Mouse (Mus musculus): Measurements from ENCODE around the gene Arl8a. TPM values are rescaled to one million over a fixed set of nuclear protein-coding genes. Genes with fewer than 3 reads are reported as not detected.

Gene Arl8a
- 42.2 and 63.1 TPM in 2 replicates for polyA plus RNA-seq (2012; rRNA removed)

GRCm38 (mm10) chr1:135146077-135146945 lies at the start of gene Arl8a:
Arl8a (plus strand) TSS chr1:135146824.

GRCm38 (mm10) chr1:135105124-135105523 lies 41.5 kb upstream of the Arl8a start, which contains the start of gene Lgr6:
Lgr6 (minus strand) TSS chr1:135105276.

GRCm38 (mm10) chr1:135132473-135132872 lies 14.2 kb upstream of the Arl8a start, which contains the start of gene Ptpn7:
Ptpn7 (plus strand) TSS chr1:135132700.

GRCm38 (mm10) chr1:135167435-135167834 lies 20.8 kb downstream of the Arl8a start, which contains the start of gene Gpr37l1:
Gpr37l1 (minus strand) TSS chr1:135167681.

Other genes starting within 250 kb of the Arl8a start
- gene Ppp1r12b, start 190.9 kb upstream of the Arl8a start, polyA plus RNA-seq (2012; rRNA removed): 19.9 and 27.1 TPM in 2 replicates
- 2.2 and 4.6 TPM in 2 replicates for gene Ube2t, start 184.3 kb upstream of the Arl8a start, polyA plus RNA-seq (2012; rRNA removed)
- 0.07 and 0.10 TPM in 2 replicates for gene Lgr6, start 41.5 kb upstream of the Arl8a start, polyA plus RNA-seq (2012; rRNA removed)
- gene Ptpn7, start 14.1 kb upstream of the Arl8a start, polyA plus RNA-seq (2012; rRNA removed): 3.4 and 3.8 TPM in 2 replicates
- 8.8 and 11.3 TPM in 2 replicates for gene Gpr37l1, start 20.9 kb downstream of the Arl8a start, polyA plus RNA-seq (2012; rRNA removed)
- gene Elf3, start 111.7 kb downstream of the Arl8a start, polyA plus RNA-seq (2012; rRNA removed): 422 and 474 TPM in 2 replicates
- gene Rnpep, start 137.3 kb downstream of the Arl8a start, polyA plus RNA-seq (2012; rRNA removed): 47.8 and 50.5 TPM in 2 replicates
- 30.6 and 33.9 TPM in 2 replicates for gene Timm17a, start 167.0 kb downstream of the Arl8a start, polyA plus RNA-seq (2012; rRNA removed)
- gene Lmod1, start 178.0 kb downstream of the Arl8a start, polyA plus RNA-seq (2012; rRNA removed): 33.4 and 36.6 TPM in 2 replicates
- gene Shisa4, start 228.4 kb downstream of the Arl8a start, polyA plus RNA-seq (2012; rRNA removed): 11.5 and 15.1 TPM in 2 replicates